Mouse (Mus musculus) stomach, postnatal 0 days (tissue): ENCODE data around the gene Ninj2.

ENCODE experiments used
- CTCF ChIP-seq: IDR thresholded peaks from 2 replicates; pipeline ENCODE4 v1.5.1; 2016; ENCODE audit warnings: antibody characterized with exemption, low read depth, mild to moderate bottlenecking, moderate library complexity
- EP300 ChIP-seq: optimal IDR thresholded peaks from 2 replicates; pipeline ENCODE3; 2016; ENCODE audit warnings: antibody characterized with exemption

DNA sequence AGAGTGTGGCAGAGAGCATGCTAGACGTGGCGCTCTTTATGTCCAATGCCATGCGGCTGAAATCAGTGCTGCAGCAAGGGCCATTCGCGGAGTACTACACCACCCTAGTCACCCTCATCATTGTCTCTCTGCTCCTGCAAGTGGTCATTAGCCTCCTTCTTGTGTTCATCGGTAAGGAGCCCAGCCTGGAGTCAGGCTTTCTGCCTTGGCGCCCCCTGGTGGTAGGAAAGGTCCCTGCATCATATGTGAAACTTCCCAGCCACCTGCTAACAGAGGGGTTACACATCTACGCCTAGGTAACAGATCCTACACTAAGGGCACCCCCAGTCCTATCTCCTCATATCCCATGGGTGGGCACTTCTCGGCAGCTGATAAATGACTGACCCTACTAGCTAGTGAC is 104.8 kb downstream of the Ninj2 start:
- TF ChIP-seq CTCF (peak; percentile 97), EP300 (no peak)
